Mouse (Mus musculus) heart, adult 2 months (tissue): ENCODE results near the gene Zfp598.

Source experiments
- CTCF ChIP-seq: fragments of 200-600 bp; IDR thresholded peaks from 2 replicates; pipeline ENCODE4 v1.8.1; 2022; ENCODE audit warnings: antibody characterized with exemption, mild to moderate bottlenecking, moderate library complexity
- POLR2A ChIP-seq: fragments of 200-500 bp; IDR thresholded peaks from 2 replicates; pipeline ENCODE4 v1.6.1; 2011; ENCODE audit warnings: mild to moderate bottlenecking, low read depth, low read length, control low read depth; ENCODE audit not compliant: insufficient read depth

GRCm38 (mm10) chr17:24645916-24646315 lies 23.6 kb upstream of the Zfp598 start:
- no peak; the same call in 1 of the 2 replicates for TF ChIP-seq POLR2A
- no peak for TF ChIP-seq CTCF
